Mouse (Mus musculus): Measurements from ENCODE around the gene Gart. TPM values are rescaled to one million over a fixed set of nuclear protein-coding genes. Genes with fewer than 3 reads are reported as not detected.

The Gart gene
- polyA plus RNA-seq, 1 experiment from 2014 or later = 33.4 TPM

DNA sequence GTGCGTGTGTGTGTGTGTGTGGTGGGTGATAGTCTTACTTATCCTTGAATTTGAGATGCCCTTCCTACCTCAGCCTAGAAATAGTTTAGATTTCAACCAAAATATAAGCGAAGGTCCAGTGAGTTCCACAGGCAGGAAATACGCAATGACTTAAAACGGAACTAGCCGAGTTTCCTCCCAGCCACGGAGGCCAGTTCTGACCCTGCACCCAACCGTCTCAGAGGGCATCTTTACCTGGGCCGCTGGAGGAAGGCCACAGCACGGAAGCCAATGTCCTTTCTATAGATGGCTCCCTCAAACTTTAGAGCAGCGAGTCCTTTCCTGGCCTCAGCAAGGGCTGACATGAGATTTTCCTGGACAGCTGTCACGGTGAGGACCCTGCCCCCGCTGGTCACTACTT lies 13.1 kb downstream of the Gart start:
- 74% methylated on average over 12 of the region's 12 CpGs for WGBS (ENCODE audit: insufficient replicate concordance)
- Histone ChIP-seq H3K9me3 (ENCODE audit: low read length) (no peaks in the 10 kb centered on the region), H3K4me1 (ENCODE audit: insufficient read depth) (no peaks in the 10 kb centered on the region), H3K36me3 (replicated peaks; ENCODE audit: insufficient read depth, low read length) (peaks cover 82% of the 10 kb centered on the region), H3K9ac (replicated peaks) (no peak overlapping the region), H3K4me2 (ENCODE audit: low read depth, low read length) (no peak overlapping the region), H3K27me3 (ENCODE audit: insufficient read depth, low read length) (no peaks in the 10 kb centered on the region), H3K4me3 (ENCODE audit: low read depth, low read length) (no peak overlapping the region), H3K27ac (ENCODE audit: low read depth) (no peak overlapping the region)
- ATAC-seq (no peak), DNase-seq (no peak)
- TF ChIP-seq EP300 (IDR thresholded peaks at IDR 0.05; ENCODE audit: low read depth) (no peak), CTCF (IDR thresholded peaks at IDR 0.05; ENCODE audit: low read depth) (no peak)

GRCm38 (mm10) chr16:91632940-91633339 lies 13.8 kb downstream of the Gart start:
- H3K36me3 ChIP-seq (replicated peaks; ENCODE audit: insufficient read depth, low read length) = peaks cover 82% of the 10 kb centered on the region
- H3K9ac ChIP-seq (replicated peaks) = no peak overlapping the region
- H3K27me3 ChIP-seq (ENCODE audit: insufficient read depth, low read length) = no peaks in the 10 kb centered on the region
- no peaks in the 10 kb centered on the region for H3K4me1 ChIP-seq (ENCODE audit: insufficient read depth)
- H3K27ac ChIP-seq (ENCODE audit: low read depth) = no peak overlapping the region
- ATAC-seq (no peak), DNase-seq (no peak)
- H3K9me3 ChIP-seq (ENCODE audit: low read length) = no peaks in the 10 kb centered on the region
- no peak overlapping the region for H3K4me3 ChIP-seq (ENCODE audit: low read depth, low read length)
- WGBS (ENCODE audit: insufficient replicate concordance) = 91% methylated on average over 7 of the region's 7 CpGs
- H3K4me2 ChIP-seq (ENCODE audit: low read depth, low read length) = no peak overlapping the region
- TF ChIP-seq CTCF (IDR thresholded peaks at IDR 0.05; ENCODE audit: low read depth) (no peak), EP300 (IDR thresholded peaks at IDR 0.05; ENCODE audit: low read depth) (no peak)

DNA sequence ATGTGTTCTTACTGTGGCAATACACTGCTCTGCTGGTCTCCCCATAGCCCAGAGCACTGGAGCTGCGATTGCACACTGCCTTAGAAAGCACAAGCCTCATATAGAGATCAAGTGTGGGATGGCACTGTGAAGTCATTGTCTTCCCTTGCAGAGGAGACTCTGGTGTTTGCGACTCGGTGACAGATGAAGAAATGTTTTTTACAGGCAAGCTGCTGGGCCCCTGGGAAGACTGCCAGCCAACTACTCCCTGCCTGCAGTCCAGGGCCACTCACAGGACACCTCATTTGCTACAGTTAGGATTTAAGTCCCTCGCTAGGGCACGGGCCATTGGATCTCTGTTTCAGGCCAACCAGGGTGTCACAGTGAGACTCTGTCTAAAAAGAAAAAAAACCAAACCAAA lies 14.3 kb downstream of the Gart start:
- no peak overlapping the region for H3K4me2 ChIP-seq (ENCODE audit: low read depth, low read length)
- DNase-seq (no peak), ATAC-seq (no peak)
- 88% methylated on average over 5 of the region's 5 CpGs for WGBS (ENCODE audit: insufficient replicate concordance)
- no peaks in the 10 kb centered on the region for H3K27me3 ChIP-seq (ENCODE audit: insufficient read depth, low read length)
- no peak overlapping the region for H3K4me3 ChIP-seq (ENCODE audit: low read depth, low read length)
- no peak overlapping the region for H3K27ac ChIP-seq (ENCODE audit: low read depth)
- peaks cover 81% of the 10 kb centered on the region for H3K36me3 ChIP-seq (replicated peaks; ENCODE audit: insufficient read depth, low read length)
- H3K9ac ChIP-seq (replicated peaks) = no peak overlapping the region
- no peak for TF ChIP-seq CTCF (IDR thresholded peaks at IDR 0.05; ENCODE audit: low read depth)
- no peaks in the 10 kb centered on the region for H3K4me1 ChIP-seq (ENCODE audit: insufficient read depth)
- no peaks in the 10 kb centered on the region for H3K9me3 ChIP-seq (ENCODE audit: low read length)

- H3K36me3 ChIP-seq (replicated peaks; ENCODE audit: insufficient read depth, low read length) = peaks cover 77% of the 10 kb centered on the region
- DNase-seq = no peak
- H3K9ac ChIP-seq (replicated peaks) = no peak overlapping the region
- WGBS (ENCODE audit: insufficient replicate concordance) = 85% methylated on average over 1 of the region's 1 CpGs
- H3K4me1 ChIP-seq (ENCODE audit: insufficient read depth) = no peaks in the 10 kb centered on the region
- H3K27ac ChIP-seq (ENCODE audit: low read depth) = no peak overlapping the region
- TF ChIP-seq CTCF (IDR thresholded peaks at IDR 0.05; ENCODE audit: low read depth) (no peak), EP300 (IDR thresholded peaks at IDR 0.05; ENCODE audit: low read depth) (no peak)
- H3K4me2 ChIP-seq (ENCODE audit: low read depth, low read length) = no peak overlapping the region
- H3K27me3 ChIP-seq (ENCODE audit: insufficient read depth, low read length) = no peaks in the 10 kb centered on the region
- ATAC-seq = no peak
- no peaks in the 10 kb centered on the region for H3K9me3 ChIP-seq (ENCODE audit: low read length)
- H3K4me3 ChIP-seq (ENCODE audit: low read depth, low read length) = no peak overlapping the region
Measured at GRCm38 (mm10) chr16:91630584-91630983, 16.2 kb downstream of the Gart start.

DNA sequence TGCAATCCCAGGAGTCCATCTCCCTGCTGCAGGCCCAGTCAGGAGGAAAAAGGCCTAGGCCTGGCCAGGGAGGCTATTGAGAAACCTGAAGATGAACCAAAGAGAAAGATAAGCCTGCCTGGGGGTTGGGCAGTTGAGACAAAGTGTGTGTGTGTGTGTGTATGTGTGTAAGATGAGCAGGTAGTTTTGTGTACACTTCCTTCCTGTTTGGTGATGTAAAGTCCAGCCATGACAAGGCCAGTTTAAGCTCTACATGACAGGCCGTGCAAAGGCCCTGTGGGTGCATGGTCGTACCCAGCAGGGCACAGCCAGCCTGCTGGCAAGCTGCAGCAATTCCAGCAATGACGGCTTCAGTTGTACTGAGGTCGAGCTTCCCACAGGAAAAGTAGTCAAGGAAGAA lies 17.0 kb downstream of the Gart start:
- Histone ChIP-seq H3K4me1 (ENCODE audit: insufficient read depth) (no peaks in the 10 kb centered on the region), H3K9ac (replicated peaks) (no peak overlapping the region), H3K36me3 (replicated peaks; ENCODE audit: insufficient read depth, low read length) (peaks cover 77% of the 10 kb centered on the region), H3K4me2 (ENCODE audit: low read depth, low read length) (no peak overlapping the region), H3K9me3 (ENCODE audit: low read length) (no peaks in the 10 kb centered on the region), H3K4me3 (ENCODE audit: low read depth, low read length) (no peak overlapping the region), H3K27me3 (ENCODE audit: insufficient read depth, low read length) (no peaks in the 10 kb centered on the region), H3K27ac (ENCODE audit: low read depth) (0 out of 2 replicates have a peak overlapping the region, but pooled peaks have one; percentile 22)
- TF ChIP-seq CTCF (IDR thresholded peaks at IDR 0.05; ENCODE audit: low read depth) (no peak), EP300 (IDR thresholded peaks at IDR 0.05; ENCODE audit: low read depth) (no peak)
- DNase-seq (no peak), ATAC-seq (peak; percentile 31; the same call in 1 of the 2 replicates)
- 83% methylated on average over 4 of the region's 4 CpGs for whole genome bisulfite sequencing (ENCODE audit: insufficient replicate concordance)

DNA sequence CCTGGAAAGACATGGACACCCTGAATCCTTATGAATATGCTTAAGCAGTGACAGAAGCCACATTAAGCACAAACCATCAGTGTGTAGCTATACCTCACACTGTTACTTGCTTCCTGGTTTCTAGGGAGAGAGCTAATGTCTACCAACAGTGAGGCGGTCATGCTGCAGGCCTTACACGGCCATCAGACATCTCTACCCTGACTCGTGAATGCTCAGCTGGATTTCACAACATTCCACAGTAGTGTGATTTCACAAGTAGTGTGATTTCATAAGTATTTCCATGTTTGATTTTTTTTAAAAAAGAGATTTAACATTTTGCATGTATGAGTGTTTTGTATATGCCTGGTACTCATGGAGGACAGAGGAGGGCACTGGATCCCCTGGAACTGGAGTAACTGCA lies 18.1 kb downstream of the Gart start:
- ATAC-seq (no peak), DNase-seq (no peak)
- 66% methylated on average over 3 of the region's 3 CpGs for WGBS (ENCODE audit: insufficient replicate concordance)
- no peak overlapping the region for H3K27ac ChIP-seq (ENCODE audit: low read depth)
- no peak overlapping the region for H3K9ac ChIP-seq (replicated peaks)
- no peak overlapping the region for H3K4me3 ChIP-seq (ENCODE audit: low read depth, low read length)
- no peak overlapping the region for H3K4me2 ChIP-seq (ENCODE audit: low read depth, low read length)
- peaks cover 83% of the 10 kb centered on the region for H3K36me3 ChIP-seq (replicated peaks; ENCODE audit: insufficient read depth, low read length)
- no peaks in the 10 kb centered on the region for H3K27me3 ChIP-seq (ENCODE audit: insufficient read depth, low read length)
- TF ChIP-seq CTCF (IDR thresholded peaks at IDR 0.05; ENCODE audit: low read depth) = no peak
- H3K4me1 ChIP-seq (ENCODE audit: insufficient read depth) = no peaks in the 10 kb centered on the region
- H3K9me3 ChIP-seq (ENCODE audit: low read length) = no peaks in the 10 kb centered on the region

DNA sequence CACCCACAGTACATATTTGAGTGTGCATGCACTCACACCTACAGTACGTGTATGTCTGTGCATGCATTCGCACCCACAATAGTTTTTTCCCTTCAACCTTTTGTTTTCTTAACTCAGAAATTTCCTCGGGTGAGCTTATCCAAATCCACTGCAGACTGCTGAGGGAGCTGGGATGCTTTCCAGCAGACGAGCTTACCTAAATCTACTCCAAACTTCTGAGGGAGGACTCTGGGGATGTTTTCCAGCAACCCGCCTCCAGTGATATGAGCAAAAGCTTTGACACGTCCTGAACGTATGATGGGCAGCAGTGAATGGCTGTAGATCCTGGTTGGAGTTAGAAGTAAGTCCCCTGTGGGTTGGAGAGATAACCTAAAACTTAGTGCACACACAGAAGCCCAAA lies 18.9 kb downstream of the Gart start:
- Histone ChIP-seq H3K27me3 (ENCODE audit: insufficient read depth, low read length) (no peaks in the 10 kb centered on the region), H3K4me2 (ENCODE audit: low read depth, low read length) (no peak overlapping the region), H3K4me3 (ENCODE audit: low read depth, low read length) (no peak overlapping the region), H3K9me3 (ENCODE audit: low read length) (no peaks in the 10 kb centered on the region), H3K4me1 (ENCODE audit: insufficient read depth) (no peaks in the 10 kb centered on the region), H3K36me3 (replicated peaks; ENCODE audit: insufficient read depth, low read length) (peaks cover 85% of the 10 kb centered on the region), H3K9ac (replicated peaks) (no peak overlapping the region), H3K27ac (ENCODE audit: low read depth) (no peak overlapping the region)
- TF ChIP-seq CTCF (IDR thresholded peaks at IDR 0.05; ENCODE audit: low read depth) (no peak), EP300 (IDR thresholded peaks at IDR 0.05; ENCODE audit: low read depth) (no peak)
- 83% methylated on average over 7 of the region's 7 CpGs for WGBS (ENCODE audit: insufficient replicate concordance)
- ATAC-seq (no peak), DNase-seq (no peak)
